Mouse (Mus musculus): ENCODE results near the gene Usp12. TPM values are rescaled to one million over a fixed set of nuclear protein-coding genes. Genes with fewer than 3 reads are reported as not detected.

Usp12 gene
- polyA plus RNA-seq, 1 experiment from 2014 or later: 10.4 TPM

- ATAC-seq (replicated peaks; ENCODE audit: low FRiP score) (no peak), DNase-seq (ENCODE audit: low spot score) (no peak)
- Histone ChIP-seq H3K9ac (ENCODE audit: low read length) (no peak overlapping the region), H3K4me3 (ENCODE audit: low read depth, low read length) (no peak overlapping the region), H3K9me3 (ENCODE audit: control insufficient read depth, low read length) (no peaks in the 10 kb centered on the region; the same call in 1 of the 2 replicates), H3K27ac (ENCODE audit: low read depth, low read length) (no peak overlapping the region), H3K27me3 (ENCODE audit: control insufficient read depth, insufficient read depth, low read length) (no peaks in the 10 kb centered on the region), H3K36me3 (ENCODE audit: control insufficient read depth, insufficient read depth, low read length) (no peaks in the 10 kb centered on the region), H3K4me2 (ENCODE audit: low read depth, low read length, severe bottlenecking) (no peak overlapping the region), H3K4me1 (replicated peaks; ENCODE audit: control insufficient read depth, insufficient read depth, low read length) (no peaks in the 10 kb centered on the region)
- 83% methylated on average over 14 of the region's 14 CpGs for WGBS
Measured at GRCm38 (mm10) chr5:146722226-146722625, 72.6 kb downstream of the Usp12 start.

- DNase-seq (ENCODE audit: low spot score) (no peak), ATAC-seq (replicated peaks; ENCODE audit: low FRiP score) (no peak)
- no peak overlapping the region for H3K9ac ChIP-seq (ENCODE audit: low read length)
- H3K4me3 ChIP-seq (ENCODE audit: low read depth, low read length): no peak overlapping the region
- no peak overlapping the region for H3K27ac ChIP-seq (ENCODE audit: low read depth, low read length)
- H3K4me1 ChIP-seq (replicated peaks; ENCODE audit: control insufficient read depth, insufficient read depth, low read length): no peaks in the 10 kb centered on the region
- WGBS: 87% methylated on average over 27 of the region's 27 CpGs
- no peaks in the 10 kb centered on the region; the same call in 1 of the 2 replicates for H3K9me3 ChIP-seq (ENCODE audit: control insufficient read depth, low read length)
- H3K27me3 ChIP-seq (ENCODE audit: control insufficient read depth, insufficient read depth, low read length): no peaks in the 10 kb centered on the region
- no peak overlapping the region for H3K4me2 ChIP-seq (ENCODE audit: low read depth, low read length, severe bottlenecking)
- H3K36me3 ChIP-seq (ENCODE audit: control insufficient read depth, insufficient read depth, low read length): no peaks in the 10 kb centered on the region
Measured at GRCm38 (mm10) chr5:146719584-146720356, 75.0 kb downstream of the Usp12 start.

- no peak for ATAC-seq (replicated peaks; ENCODE audit: low FRiP score)
- no peak overlapping the region for H3K27ac ChIP-seq (ENCODE audit: low read depth, low read length)
Measured at GRCm38 (mm10) chr5:146713836-146714235, 81.0 kb downstream of the Usp12 start.

GRCm38 (mm10) chr5:146713088-146713487 lies 81.7 kb downstream of the Usp12 start:
- 54% methylated on average over 10 of the region's 10 CpGs for WGBS
- Histone ChIP-seq H3K9me3 (ENCODE audit: control insufficient read depth, low read length) (no peaks in the 10 kb centered on the region), H3K27ac (ENCODE audit: low read depth, low read length) (peak overlapping the region; percentile 3), H3K9ac (ENCODE audit: low read length) (no peak overlapping the region), H3K36me3 (ENCODE audit: control insufficient read depth, insufficient read depth, low read length) (no peaks in the 10 kb centered on the region), H3K4me3 (ENCODE audit: low read depth, low read length) (no peak overlapping the region), H3K4me1 (replicated peaks; ENCODE audit: control insufficient read depth, insufficient read depth, low read length) (no peaks in the 10 kb centered on the region), H3K27me3 (ENCODE audit: control insufficient read depth, insufficient read depth, low read length) (no peaks in the 10 kb centered on the region), H3K4me2 (ENCODE audit: low read depth, low read length, severe bottlenecking) (no peak overlapping the region)
- ATAC-seq (replicated peaks; ENCODE audit: low FRiP score): no peak
- DNase-seq (ENCODE audit: low spot score): no peak

More at GRCm38 (mm10) chr5:146713836-146714235, 81.0 kb downstream of the Usp12 start:
- no peaks in the 10 kb centered on the region for H3K36me3 ChIP-seq (ENCODE audit: control insufficient read depth, insufficient read depth, low read length)
- H3K4me2 ChIP-seq (ENCODE audit: low read depth, low read length, severe bottlenecking): no peak overlapping the region
- H3K9ac ChIP-seq (ENCODE audit: low read length): no peak overlapping the region
- no peaks in the 10 kb centered on the region for H3K27me3 ChIP-seq (ENCODE audit: control insufficient read depth, insufficient read depth, low read length)
- H3K4me1 ChIP-seq (replicated peaks; ENCODE audit: control insufficient read depth, insufficient read depth, low read length): no peaks in the 10 kb centered on the region
- WGBS: 92% methylated on average over 12 of the region's 12 CpGs
- no peak overlapping the region for H3K4me3 ChIP-seq (ENCODE audit: low read depth, low read length)
- no peaks in the 10 kb centered on the region for H3K9me3 ChIP-seq (ENCODE audit: control insufficient read depth, low read length)
- DNase-seq (ENCODE audit: low spot score): no peak

GRCm38 (mm10) chr5:146712282-146712918 lies 82.4 kb downstream of the Usp12 start:
- no peak overlapping the region for H3K4me3 ChIP-seq (ENCODE audit: low read depth, low read length)
- peak overlapping the region; percentile 32; the same call in 1 of the 2 replicates for H3K27ac ChIP-seq (ENCODE audit: low read depth, low read length)
- WGBS: 78% methylated on average over 18 of the region's 18 CpGs
- H3K36me3 ChIP-seq (ENCODE audit: control insufficient read depth, insufficient read depth, low read length): no peaks in the 10 kb centered on the region
- 0 out of 2 replicates have a peak, but pooled peaks have one; percentile 66 for ATAC-seq (replicated peaks; ENCODE audit: low FRiP score)
- H3K27me3 ChIP-seq (ENCODE audit: control insufficient read depth, insufficient read depth, low read length): no peaks in the 10 kb centered on the region
- no peaks in the 10 kb centered on the region for H3K4me1 ChIP-seq (replicated peaks; ENCODE audit: control insufficient read depth, insufficient read depth, low read length)
- no peak overlapping the region for H3K4me2 ChIP-seq (ENCODE audit: low read depth, low read length, severe bottlenecking)
- no peaks in the 10 kb centered on the region for H3K9me3 ChIP-seq (ENCODE audit: control insufficient read depth, low read length)
- no peak overlapping the region for H3K9ac ChIP-seq (ENCODE audit: low read length)
- DNase-seq (ENCODE audit: low spot score): no peak

GRCm38 (mm10) chr5:146709361-146709760 lies 85.4 kb downstream of the Usp12 start:
- no peak for ATAC-seq (replicated peaks; ENCODE audit: low FRiP score)
- WGBS: 71% methylated on average over 3 of the region's 3 CpGs
- H3K9ac ChIP-seq (ENCODE audit: low read length): no peak overlapping the region
- H3K27me3 ChIP-seq (ENCODE audit: control insufficient read depth, insufficient read depth, low read length): no peaks in the 10 kb centered on the region
- no peak overlapping the region for H3K27ac ChIP-seq (ENCODE audit: low read depth, low read length)
- H3K4me3 ChIP-seq (ENCODE audit: low read depth, low read length): no peak overlapping the region
- no peaks in the 10 kb centered on the region for H3K36me3 ChIP-seq (ENCODE audit: control insufficient read depth, insufficient read depth, low read length)
- no peaks in the 10 kb centered on the region for H3K4me1 ChIP-seq (replicated peaks; ENCODE audit: control insufficient read depth, insufficient read depth, low read length)
- DNase-seq (ENCODE audit: low spot score): no peak
- H3K9me3 ChIP-seq (ENCODE audit: control insufficient read depth, low read length): no peaks in the 10 kb centered on the region; the same call in 1 of the 2 replicates
- H3K4me2 ChIP-seq (ENCODE audit: low read depth, low read length, severe bottlenecking): no peak overlapping the region

GRCm38 (mm10) chr5:146705815-146706408 lies 88.9 kb downstream of the Usp12 start:
- 10% methylated on average over 12 of the region's 12 CpGs for WGBS
- peak; percentile 55 for ATAC-seq (replicated peaks; ENCODE audit: low FRiP score)

GRCm38 (mm10) chr5:146705411-146705810 lies 89.4 kb downstream of the Usp12 start:
- 82% methylated on average over 6 of the region's 6 CpGs for WGBS
- ATAC-seq (replicated peaks; ENCODE audit: low FRiP score): no peak
- no peak overlapping the region for H3K9ac ChIP-seq (ENCODE audit: low read length)

More at GRCm38 (mm10) chr5:146705815-146706408, 88.9 kb downstream of the Usp12 start:
- Histone ChIP-seq H3K4me3 (ENCODE audit: low read depth, low read length) (no peak overlapping the region), H3K9ac (ENCODE audit: low read length) (no peak overlapping the region), H3K4me1 (replicated peaks; ENCODE audit: control insufficient read depth, insufficient read depth, low read length) (no peaks in the 10 kb centered on the region), H3K36me3 (ENCODE audit: control insufficient read depth, insufficient read depth, low read length) (no peaks in the 10 kb centered on the region), H3K27me3 (ENCODE audit: control insufficient read depth, insufficient read depth, low read length) (no peaks in the 10 kb centered on the region), H3K9me3 (ENCODE audit: control insufficient read depth, low read length) (no peaks in the 10 kb centered on the region; the same call in 1 of the 2 replicates), H3K4me2 (ENCODE audit: low read depth, low read length, severe bottlenecking) (no peak overlapping the region), H3K27ac (ENCODE audit: low read depth, low read length) (no peak overlapping the region)
- DNase-seq (ENCODE audit: low spot score): peak; percentile 90

More at GRCm38 (mm10) chr5:146705411-146705810, 89.4 kb downstream of the Usp12 start:
- Histone ChIP-seq H3K27ac (ENCODE audit: low read depth, low read length) (no peak overlapping the region), H3K4me2 (ENCODE audit: low read depth, low read length, severe bottlenecking) (no peak overlapping the region), H3K27me3 (ENCODE audit: control insufficient read depth, insufficient read depth, low read length) (no peaks in the 10 kb centered on the region), H3K4me3 (ENCODE audit: low read depth, low read length) (no peak overlapping the region), H3K4me1 (replicated peaks; ENCODE audit: control insufficient read depth, insufficient read depth, low read length) (no peaks in the 10 kb centered on the region), H3K9me3 (ENCODE audit: control insufficient read depth, low read length) (no peaks in the 10 kb centered on the region; the same call in 1 of the 2 replicates), H3K36me3 (ENCODE audit: control insufficient read depth, insufficient read depth, low read length) (no peaks in the 10 kb centered on the region)
- DNase-seq (ENCODE audit: low spot score): no peak

Data from forebrain, embryonic 11.5 days (tissue).